Mouse (Mus musculus) C2C12 (cell line): ENCODE results near the gene Utrn.

ENCODE experiments used
- CTCF ChIP-seq: IDR thresholded peaks from one replicate; pipeline ENCODE4 v1.5.1; 2011; ENCODE audit not compliant: control insufficient read depth, insufficient read depth, insufficient read length
- MYOG ChIP-seq: IDR thresholded peaks from one replicate; pipeline ENCODE4 v1.6.1; 2011; ENCODE audit not compliant: control insufficient read depth, insufficient read length; ENCODE audit errors: extremely low read depth

- TF ChIP-seq CTCF (no peak), MYOG (no peak)
Observed at GRCm38 (mm10) chr10:12339704-12340558, 529.2 kb downstream of the Utrn start.
